Mouse (Mus musculus) CH12.LX (cell line): ENCODE measurements around the gene Klf9. TPM values are rescaled to one million over a fixed set of nuclear protein-coding genes. Genes with fewer than 3 reads are reported as not detected.

Experiments used
- DNase-seq: peaks from one replicate; pipeline ENCODE4 v3.0.0-alpha.2; 2013; ENCODE audit errors: extremely low read depth
- H3K27ac ChIP-seq: 2 replicates; pipeline ENCODE4 v1.5.1; 2012; ENCODE audit warnings: low read depth, mild to moderate bottlenecking, control low read depth, moderate library complexity; ENCODE audit not compliant: insufficient read depth
- H3K27me3 ChIP-seq: replicated peaks from 2 replicates; pipeline ENCODE3; 2012; ENCODE audit warnings: inconsistent platforms
- H3K36me3 ChIP-seq, 2 experiments: replicated peaks in 1 of 2; 2 replicates each; pipeline versions ENCODE3 to v1.6.1; 2012; ENCODE audit warnings: inconsistent platforms in 1 of 2, low read length in 1 of 2, mild to moderate bottlenecking in 1 of 2, mixed read lengths in 1 of 2, moderate library complexity in 1 of 2; ENCODE audit not compliant: control insufficient read depth in 1 of 2, insufficient read depth in 1 of 2
- H3K4me1 ChIP-seq, 2 experiments: 2 replicates each; pipeline ENCODE4 v1.6.1; 2012; ENCODE audit warnings: inconsistent platforms in 1 of 2, moderate library complexity in 1 of 2; ENCODE audit not compliant: insufficient read depth in 2 of 2, control insufficient read depth in 1 of 2
- H3K4me2 ChIP-seq: 2 replicates; pipeline ENCODE4 v1.6.1; 2012; ENCODE audit warnings: low read depth, mild to moderate bottlenecking, control low read depth; ENCODE audit not compliant: poor library complexity, insufficient read depth, severe bottlenecking
- H3K4me3 ChIP-seq, 3 experiments: fragments of 150-350 bp in 1 of 3; sonication (generic) in 1 of 3; replicated peaks in 1 of 3; 2 replicates each; pipeline versions ENCODE3 to v1.5.1; 2011 to 2012; ENCODE audit warnings: low read depth in 2 of 3, low read length in 2 of 3, mild to moderate bottlenecking in 2 of 3, moderate library complexity in 2 of 3, control low read depth in 1 of 3, improper control_type of control experiment in 1 of 3, inconsistent platforms in 1 of 3, mixed read lengths in 1 of 3; ENCODE audit not compliant: poor library complexity in 1 of 3
- H3K79me2 ChIP-seq: replicated peaks from 2 replicates; pipeline ENCODE4 v1.6.1; 2012; ENCODE audit warnings: mild to moderate bottlenecking, moderate library complexity; ENCODE audit not compliant: control insufficient read depth, poor library complexity, insufficient read depth, severe bottlenecking; ENCODE audit errors: extremely low read depth
- H3K9ac ChIP-seq: 2 replicates; pipeline ENCODE4 v1.6.1; 2012; ENCODE audit warnings: low read depth, mild to moderate bottlenecking, control low read depth, moderate library complexity; ENCODE audit not compliant: insufficient read depth
- H3K9me3 ChIP-seq: replicated peaks from 2 replicates; pipeline ENCODE3; 2012; ENCODE audit warnings: low read length, inconsistent platforms, mixed read lengths
- CHD2 ChIP-seq: IDR thresholded peaks from 2 replicates; pipeline ENCODE4 v1.6.1; 2011; ENCODE audit warnings: low read length, improper control_type of control experiment
- E2F4 ChIP-seq: IDR thresholded peaks from 2 replicates; pipeline ENCODE4 v1.6.1; 2011; ENCODE audit warnings: low read depth, low read length, improper control_type of control experiment; ENCODE audit not compliant: insufficient replicate concordance
- EP300 ChIP-seq: IDR thresholded peaks from 2 replicates; pipeline ENCODE4 v1.6.1; 2011; ENCODE audit warnings: low read length, improper control_type of control experiment
- GABPA ChIP-seq: IDR thresholded peaks from 2 replicates; pipeline ENCODE4 v1.6.1; 2012; ENCODE audit warnings: low read depth, low read length, improper control_type of control experiment, inconsistent platforms; ENCODE audit not compliant: insufficient replicate concordance
- HCFC1 ChIP-seq: IDR thresholded peaks from 2 replicates; pipeline ENCODE4 v1.6.1; 2012; ENCODE audit warnings: low read depth, mild to moderate bottlenecking, inconsistent platforms, low read length, improper control_type of control experiment
- JUND ChIP-seq: conservative IDR thresholded peaks from 2 replicates; pipeline ENCODE4 v1.6.1; 2011; ENCODE audit warnings: low read depth, low read length, improper control_type of control experiment
- KAT2A ChIP-seq: IDR thresholded peaks from 2 replicates; pipeline ENCODE4 v1.6.1; 2012; ENCODE audit warnings: low read length, improper control_type of control experiment, inconsistent platforms; ENCODE audit not compliant: insufficient replicate concordance
- MAX ChIP-seq: IDR thresholded peaks from 2 replicates; pipeline ENCODE4 v1.6.1; 2011; ENCODE audit warnings: low read length, improper control_type of control experiment
- MXI1 ChIP-seq: IDR thresholded peaks from 2 replicates; pipeline ENCODE4 v1.6.1; 2011; ENCODE audit warnings: mild to moderate bottlenecking, low read depth, low read length, improper control_type of control experiment
- MYC ChIP-seq: IDR thresholded peaks from 2 replicates; pipeline ENCODE4 v1.6.1; 2011; ENCODE audit warnings: low read depth, mild to moderate bottlenecking, improper control_type of control experiment, low read length
- NELFE ChIP-seq: IDR thresholded peaks from 2 replicates; pipeline ENCODE4 v1.6.1; 2011; ENCODE audit warnings: low read depth, low read length, improper control_type of control experiment
- NRF1 ChIP-seq: IDR thresholded peaks from 2 replicates; pipeline ENCODE4 v1.6.1; 2014; ENCODE audit warnings: low read depth, mild to moderate bottlenecking, inconsistent platforms, low read length, improper control_type of control experiment, moderate library complexity
- PAX5 ChIP-seq: IDR thresholded peaks from 2 replicates; pipeline ENCODE4 v1.6.1; 2012; ENCODE audit warnings: low read length, inconsistent platforms, mixed read lengths
- RAD21 ChIP-seq: IDR thresholded peaks from 2 replicates; pipeline ENCODE4 v1.6.1; 2011; ENCODE audit warnings: low read depth, mild to moderate bottlenecking, low read length, improper control_type of control experiment, moderate library complexity
- USF1 ChIP-seq: IDR thresholded peaks from 2 replicates; pipeline ENCODE4 v1.6.1; 2014; ENCODE audit warnings: low read depth, mild to moderate bottlenecking, inconsistent platforms, low read length, improper control_type of control experiment
- USF2 ChIP-seq: conservative IDR thresholded peaks from 2 replicates; pipeline ENCODE4 v1.6.1; 2011; ENCODE audit warnings: low read depth, low read length, improper control_type of control experiment
- ZC3H11A ChIP-seq: IDR thresholded peaks from 2 replicates; pipeline ENCODE4 v1.6.1; 2012; ENCODE audit warnings: low read depth, mild to moderate bottlenecking, inconsistent platforms, low read length, improper control_type of control experiment
- ZMIZ1 ChIP-seq: IDR thresholded peaks from 2 replicates; pipeline ENCODE4 v1.6.1; 2012; ENCODE audit warnings: low read depth, mild to moderate bottlenecking, inconsistent platforms, low read length, improper control_type of control experiment
- dilution Hi-C: fragments of 300-500 bp; cut with MboI; formaldehyde crosslinking; loops from 2 replicates; pipeline ENCODE4 v1.14.3; 2020; ENCODE audit warnings: low sequenced_read_pairs; ENCODE audit not compliant: extremely low pct_unique_long_range_greater_than_20kb, extremely low pct_ligation_motif_present
- in situ Hi-C: fragments of 300-500 bp; cut with MboI; formaldehyde crosslinking; loops from 3 replicates; pipeline ENCODE4 v1.14.3; 2019; ENCODE audit warnings: low sequenced_read_pairs, low pct_ligation_motif_present, low pct_unique_long_range_greater_than_20kb, mixed read lengths
- polyA plus RNA-seq: library from polyadenylated mRNA; unstranded; fragments of >175 nt; gene quantifications from 2 replicates; pipeline ENCODE4 v1.2.1, GENCODE M21; 2012; ENCODE audit warnings: low read depth; ENCODE audit not compliant: insufficient read length
- total RNA-seq, 2 experiments: library from RNA; depleted of rRNA; stranded (reverse); fragments of 300-350 nt in 1 of 2; fragments of >200 nt in 1 of 2; gene quantifications; 2 replicates each; pipeline ENCODE4 v1.2.3; 2012 to 2014

Klf9 gene
- total and polyA plus RNA-seq, 3 experiments = not detected

DNA sequence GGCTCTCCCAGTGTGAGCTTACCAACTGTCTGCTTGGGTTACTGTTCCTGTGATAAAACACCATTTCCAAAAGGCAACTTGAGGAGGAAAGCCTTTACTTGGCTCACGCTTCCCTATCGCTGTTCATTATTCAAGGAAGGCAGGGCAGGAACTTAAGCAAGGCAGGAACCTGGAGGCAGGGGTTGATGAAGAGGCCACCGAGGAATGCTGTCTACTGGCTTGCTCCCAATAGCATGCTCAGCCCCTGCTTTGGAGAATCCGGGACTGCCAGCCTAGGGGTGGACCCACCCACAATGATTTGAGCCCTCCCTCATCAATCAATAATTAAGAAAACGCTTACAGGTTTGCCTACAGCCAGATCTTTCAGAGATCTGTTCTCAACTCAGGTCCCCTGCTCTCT is 47.5 kb upstream of the Klf9 start:
- H3K4me3 ChIP-seq = no peak overlapping the region
- in situ Hi-C loops = no loop called here
- no peak overlapping the region for H3K27ac ChIP-seq
- no peaks in the 10 kb centered on the region for H3K79me2 ChIP-seq
- no peaks in the 10 kb centered on the region for H3K9me3 ChIP-seq
- TF ChIP-seq NRF1 = no peak
- TF ChIP-seq, all 38 proteins: peak for 0
- dilution Hi-C loops = no loop called here
- Histone ChIP-seq H3K4me1 (no peaks in the 10 kb centered on the region), H3K9ac (no peak overlapping the region), H3K36me3 (no peaks in the 10 kb centered on the region), H3K4me2 (no peak overlapping the region), H3K27me3 (no peaks in the 10 kb centered on the region)
- DNase-seq = no peak

- Histone ChIP-seq H3K36me3 (no peaks in the 10 kb centered on the region), H3K9me3 (no peaks in the 10 kb centered on the region), H3K27me3 (no peaks in the 10 kb centered on the region), H3K9ac (no peak overlapping the region), H3K79me2 (no peaks in the 10 kb centered on the region), H3K27ac (no peak overlapping the region), H3K4me1 (no peaks in the 10 kb centered on the region), H3K4me2 (no peak overlapping the region)
- in situ Hi-C loops = no loop called here
- DNase-seq = no peak
- dilution Hi-C loops = no loop called here
- TF ChIP-seq KAT2A (no peak), HCFC1 (no peak), MXI1 (no peak), CHD2 (no peak), PAX5 (no peak), ZMIZ1 (no peak), ZC3H11A (no peak), JUND (no peak), USF2 (no peak)
- TF ChIP-seq, all 38 proteins: peak for 0
- H3K4me3 ChIP-seq = no peak overlapping the region
Measured at GRCm38 (mm10) chr19:23094906-23095305, 46.1 kb upstream of the Klf9 start.

- in situ Hi-C loops (no loop called here), dilution Hi-C loops (no loop called here)
- H3K9me3 ChIP-seq = no peaks in the 10 kb centered on the region
Measured at GRCm38 (mm10) chr19:23106859-23107258, 34.2 kb upstream of the Klf9 start.

More at GRCm38 (mm10) chr19:23106859-23107258, 34.2 kb upstream of the Klf9 start:
- Histone ChIP-seq H3K4me1 (no peaks in the 10 kb centered on the region), H3K27ac (no peak overlapping the region), H3K9ac (no peak overlapping the region), H3K79me2 (no peaks in the 10 kb centered on the region), H3K4me3 (no peak overlapping the region), H3K27me3 (no peaks in the 10 kb centered on the region), H3K4me2 (no peak overlapping the region), H3K36me3 (no peaks in the 10 kb centered on the region)
- TF ChIP-seq NELFE (no peak), USF1 (no peak), MYC (no peak), GABPA (no peak), EP300 (no peak), USF2 (no peak), ZC3H11A (no peak), RAD21 (no peak), HCFC1 (no peak), CHD2 (no peak), KAT2A (no peak), E2F4 (no peak), NRF1 (no peak), MAX (no peak)
- DNase-seq = no peak
